Mouse (Mus musculus) hindlimb bud, embryonic 11.5 days (tissue): ENCODE measurements around the gene Ormdl3.
"Not testable (repeated sequence)": the region's sequence is repeated elsewhere in the genome, so short reads cannot be mapped to it uniquely, and the experiment has no call there.

Source experiments
- DNase-seq: peaks from one replicate; pipeline ENCODE4 v3.0.0-alpha.2; 2012; ENCODE audit warnings: low read depth, low spot score; ENCODE audit errors: extremely low spot score

Gene Ormdl3

GRCm38 (mm10) chr11:98586892-98587563 is at the start of gene Ormdl3:
Gene Ormdl3 (minus strand): TSS chr11:98587368.
- peak; percentile 92 for DNase-seq

DNA sequence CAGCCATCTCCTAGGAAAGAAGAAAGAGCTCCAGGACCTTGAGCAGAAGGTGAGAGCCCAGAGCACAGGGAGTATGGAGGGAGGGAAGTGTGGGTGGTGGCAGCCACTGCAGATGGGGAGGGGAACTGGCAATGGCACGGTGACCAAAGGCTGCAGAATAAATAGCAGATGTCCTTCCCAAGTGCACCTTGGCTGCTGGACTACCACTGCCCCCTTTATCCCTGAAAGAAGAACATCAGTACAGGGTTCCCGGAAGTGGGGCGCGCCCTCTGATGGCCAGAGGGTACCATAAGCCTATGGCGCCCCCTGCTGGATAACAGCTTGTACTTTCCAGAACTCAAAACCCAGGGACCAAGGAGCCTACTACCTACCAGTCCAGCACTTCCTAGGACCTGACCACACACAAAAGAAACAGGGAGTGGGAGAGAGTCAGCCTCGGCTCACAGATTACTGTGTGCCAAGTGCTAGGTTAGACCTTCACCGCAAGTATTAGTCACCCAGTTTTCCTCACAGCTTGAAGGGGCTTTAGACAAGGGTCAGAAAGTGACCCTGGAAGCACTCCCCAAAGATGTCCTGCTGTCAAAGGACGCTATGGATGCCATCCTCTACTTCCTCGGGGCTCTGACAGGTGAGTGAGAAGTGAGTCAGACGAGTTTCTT is 48.3 kb upstream of the Ormdl3 start:
- not testable (repeated sequence) for DNase-seq

DNA sequence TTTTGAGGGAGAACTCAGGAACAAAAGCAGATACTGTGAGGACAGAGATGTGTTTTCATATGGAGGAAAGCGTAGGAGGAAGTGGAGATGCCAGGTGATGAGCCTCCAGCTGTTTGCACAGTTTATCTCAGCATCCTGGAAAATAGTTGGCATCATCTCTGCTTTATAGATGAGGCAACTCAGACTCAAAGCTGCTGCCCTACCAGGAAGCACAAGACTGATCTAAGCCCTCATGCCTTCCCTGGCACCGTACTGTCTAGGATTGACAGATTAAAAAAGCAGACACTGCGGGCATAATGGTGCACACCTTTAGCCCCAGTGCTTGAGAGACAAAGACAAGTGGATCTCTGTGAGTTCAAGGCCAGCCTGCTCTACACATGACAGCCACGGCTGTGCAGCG is 43.5 kb upstream of the Ormdl3 start:
- DNase-seq = no peak

GRCm38 (mm10) chr11:98628706-98629105 is 41.5 kb upstream of the Ormdl3 start:
- no peak for DNase-seq

DNA sequence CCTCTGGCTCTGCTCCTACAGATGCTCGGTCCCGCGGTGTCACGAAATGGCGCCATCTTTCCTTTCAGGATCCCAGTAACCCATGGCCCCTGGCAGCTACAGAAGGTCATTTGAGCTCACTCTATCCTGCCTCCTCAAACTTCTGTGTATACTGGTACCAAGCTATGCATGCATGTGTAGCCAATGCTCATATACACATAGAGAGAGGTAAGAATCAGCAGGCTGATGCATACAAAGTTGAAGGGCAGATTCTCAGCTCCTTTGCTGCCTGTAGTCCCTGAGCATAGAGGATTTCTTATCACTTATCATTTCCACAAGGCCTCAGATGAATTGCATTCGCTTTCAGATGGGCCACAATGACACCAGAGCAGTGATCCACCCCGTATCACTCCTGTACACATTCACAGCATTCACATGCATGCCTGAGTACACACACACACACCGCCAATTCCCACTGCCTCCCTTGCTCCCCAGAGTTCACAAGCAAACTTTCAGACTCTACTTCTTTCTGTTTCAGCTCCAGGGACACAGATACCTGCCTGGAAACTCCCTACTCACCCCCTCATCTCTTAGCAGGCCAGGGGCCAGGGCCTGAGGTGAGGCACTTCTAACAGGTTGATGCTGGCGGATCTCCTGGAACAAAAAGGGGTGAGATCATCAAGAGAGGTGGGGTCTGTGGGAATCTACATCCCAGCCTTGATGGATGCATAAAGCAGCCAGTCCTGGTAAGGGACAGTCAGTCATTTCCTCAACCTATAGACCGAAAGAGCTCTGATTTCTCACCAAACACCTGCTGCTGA is 38.6 kb upstream of the Ormdl3 start, which contains the start of the genes Gm12355 and Gsdma3:
Gm12355 (minus strand) TSS at position 51 of the 800 bp plus-strand sequence.
Gsdma3 (plus strand) TSS at position 750 of the 800 bp plus-strand sequence.
- no peak for DNase-seq

- DNase-seq = not testable (repeated sequence)
Measured at GRCm38 (mm10) chr11:98624381-98624780, 37.2 kb upstream of the Ormdl3 start.

DNA sequence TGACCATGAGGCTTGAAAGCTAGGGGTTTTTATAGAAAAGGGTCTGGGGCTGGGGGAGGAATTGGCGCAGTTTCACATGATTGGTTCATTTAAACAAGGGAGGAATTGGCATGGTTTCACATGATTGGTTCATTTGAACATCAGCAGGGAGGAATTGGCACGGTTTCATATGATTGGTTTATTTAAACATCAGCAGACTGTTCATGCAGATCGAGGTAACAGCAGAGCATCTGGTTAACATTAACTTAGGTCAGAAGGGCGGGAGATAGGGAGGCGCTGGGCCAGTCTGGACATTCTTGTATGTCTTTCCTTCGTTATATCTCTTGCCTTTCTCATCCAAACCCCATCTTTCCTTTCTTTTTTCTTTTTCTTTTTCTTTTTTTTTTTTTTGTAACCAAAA is 36.8 kb upstream of the Ormdl3 start:
- DNase-seq = not testable (repeated sequence)

DNA sequence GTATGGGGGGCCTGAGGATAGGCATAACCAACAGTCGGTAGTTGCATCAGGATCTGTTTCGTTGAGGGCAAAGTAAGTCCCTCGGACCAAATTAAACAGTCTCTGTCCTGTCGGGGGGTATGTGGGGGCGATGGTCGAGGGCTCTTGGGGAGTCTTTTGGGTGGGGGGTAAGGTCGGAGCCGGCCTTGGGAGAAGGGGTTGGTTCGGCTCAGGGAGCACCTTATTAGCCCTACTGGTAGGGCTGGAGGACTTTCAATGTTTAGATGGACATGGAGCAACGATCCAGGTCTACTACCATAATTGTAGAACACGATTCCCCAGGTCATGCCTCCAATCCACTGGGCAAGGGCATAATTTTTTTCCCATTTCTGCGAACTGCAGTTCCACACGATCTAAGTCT is 33.6 kb upstream of the Ormdl3 start:
- DNase-seq = no peak

DNA sequence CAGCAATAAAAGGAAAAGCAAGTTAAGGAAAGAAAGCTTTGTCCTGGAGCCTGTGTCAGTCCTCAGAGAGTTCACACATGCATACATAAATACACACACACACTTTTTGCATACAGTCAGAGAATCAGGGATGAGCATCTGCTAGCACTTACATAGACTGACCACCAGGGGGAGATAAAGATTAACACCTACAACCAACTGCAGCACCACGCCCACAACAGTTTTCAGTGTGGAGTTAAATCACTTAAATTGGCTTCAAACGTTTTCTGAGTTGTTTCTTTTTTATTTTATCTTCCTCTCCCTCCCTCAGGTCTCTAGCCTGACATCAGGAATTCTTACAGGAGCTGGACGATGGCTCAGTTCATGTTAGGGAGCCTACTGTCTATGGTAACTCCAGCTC is 19.6 kb upstream of the Ormdl3 start:
- no peak for DNase-seq

GRCm38 (mm10) chr11:98604911-98605310 is 17.7 kb upstream of the Ormdl3 start:
- not testable (repeated sequence) for DNase-seq

GRCm38 (mm10) chr11:98603953-98604352 is 16.8 kb upstream of the Ormdl3 start:
- no peak for DNase-seq

DNA sequence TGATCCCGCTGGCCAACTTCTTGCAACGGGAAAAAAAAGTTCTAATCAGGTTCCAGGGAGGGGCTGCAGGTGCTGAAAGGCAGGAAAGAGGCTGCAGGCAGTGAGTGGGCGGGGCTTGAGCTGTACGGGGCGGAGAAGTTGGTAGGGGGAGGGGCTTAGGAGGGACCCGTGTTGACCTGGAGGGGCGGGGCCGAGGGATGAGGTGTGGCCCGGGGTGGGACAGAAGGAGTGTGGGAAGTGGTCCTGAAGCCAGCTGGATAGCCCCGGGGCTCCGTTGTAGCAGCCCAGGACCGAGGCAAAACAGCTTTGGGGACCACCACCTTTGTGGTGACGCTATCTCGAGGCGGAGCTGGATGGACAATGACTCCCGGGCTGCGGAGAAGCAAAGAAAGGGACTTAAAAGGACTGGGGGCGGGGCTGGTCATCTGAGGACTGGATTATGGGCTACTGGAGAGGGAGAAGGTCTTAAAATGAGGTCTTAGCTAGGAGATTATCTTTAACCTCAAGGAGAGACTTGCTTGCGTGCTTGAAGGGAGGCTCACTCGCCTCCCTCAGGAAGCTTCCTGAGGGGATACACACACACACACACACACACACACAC is 15.0 kb upstream of the Ormdl3 start:
- DNase-seq = no peak

- no peak for DNase-seq
Measured at GRCm38 (mm10) chr11:98599291-98599690, 12.1 kb upstream of the Ormdl3 start.

- DNase-seq = no peak
Measured at GRCm38 (mm10) chr11:98598851-98599290, 11.7 kb upstream of the Ormdl3 start.

DNA sequence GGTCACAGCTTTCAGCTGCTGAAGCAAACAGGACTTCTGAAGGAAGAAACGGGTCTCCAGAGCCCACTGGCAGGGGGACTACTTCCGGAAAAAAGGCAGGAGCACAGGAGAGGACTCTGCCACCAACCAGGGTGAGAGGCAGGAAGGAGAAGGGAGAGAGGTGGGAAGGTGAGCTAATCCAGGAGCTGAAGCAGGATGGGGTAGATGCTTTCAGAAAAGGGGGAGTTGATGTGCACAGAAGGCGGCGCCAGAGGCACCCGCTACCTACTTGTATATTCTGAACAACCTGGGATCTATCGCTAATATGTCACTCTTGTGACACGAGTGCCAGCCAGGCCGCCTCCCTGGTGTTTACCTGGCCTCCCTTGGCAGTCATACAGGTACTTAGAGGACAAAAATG is 10.8 kb upstream of the Ormdl3 start, which contains the start of gene Lrrc3c:
Lrrc3c (plus strand) TSS at position 301 of the 400 bp plus-strand sequence.
- no peak for DNase-seq

GRCm38 (mm10) chr11:98597363-98597762 is 10.2 kb upstream of the Ormdl3 start:
- peak; percentile 35 for DNase-seq

GRCm38 (mm10) chr11:98595955-98596354 is 8.8 kb upstream of the Ormdl3 start:
- no peak for DNase-seq

GRCm38 (mm10) chr11:98595473-98595872 is 8.3 kb upstream of the Ormdl3 start:
- DNase-seq = no peak

DNA sequence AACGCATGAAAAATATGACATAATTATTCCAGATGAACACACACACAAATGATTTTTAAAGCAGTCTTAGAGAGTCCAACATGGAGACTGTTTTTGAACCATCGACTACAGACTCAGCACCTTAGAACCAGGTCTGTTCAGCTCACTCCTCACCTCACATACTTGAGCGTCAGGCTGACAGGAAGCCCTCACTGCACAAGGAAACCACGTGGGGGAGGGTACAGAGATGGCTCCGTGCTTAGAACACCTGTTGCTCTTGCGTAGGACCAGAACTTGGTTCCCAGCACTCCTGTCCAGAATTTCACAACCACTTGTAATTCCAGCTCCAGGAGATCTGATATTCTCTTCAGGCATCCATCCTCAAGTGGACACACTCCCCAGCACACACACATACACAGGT is 7.9 kb upstream of the Ormdl3 start:
- no peak for DNase-seq

- DNase-seq = no peak
Measured at GRCm38 (mm10) chr11:98590548-98591445, 3.6 kb upstream of the Ormdl3 start.
